Mouse (Mus musculus) cortical plate, adult 2 months (tissue): Measurements from ENCODE around the gene Alkbh2. TPM values are rescaled to one million over a fixed set of nuclear protein-coding genes. Genes with fewer than 3 reads are reported as not detected.

Experiments
- H3K27ac ChIP-seq: fragments of 200-500 bp; 2 replicates; pipeline ENCODE4 v1.5.1; 2012; ENCODE audit warnings: low read length, control low read depth, inconsistent platforms; ENCODE audit not compliant: insufficient read depth
- H3K4me1 ChIP-seq: fragments of 200-500 bp; 2 replicates; pipeline ENCODE4 v1.6.1; 2011; ENCODE audit warnings: low read length; ENCODE audit not compliant: control insufficient read depth, insufficient read depth
- H3K4me3 ChIP-seq: fragments of 200-500 bp; 2 replicates; pipeline ENCODE4 v1.5.1; 2011; ENCODE audit warnings: mild to moderate bottlenecking, low read length, control low read depth; ENCODE audit not compliant: insufficient read depth
- CTCF ChIP-seq: fragments of 200-500 bp; IDR thresholded peaks from 2 replicates; pipeline ENCODE4 v1.5.1; 2011; ENCODE audit warnings: mild to moderate bottlenecking, control low read depth, low read length; ENCODE audit not compliant: insufficient read depth; ENCODE audit errors: extremely low read depth
- POLR2A ChIP-seq: fragments of 200-500 bp; IDR thresholded peaks from 2 replicates; pipeline ENCODE4 v1.6.1; 2011; ENCODE audit warnings: mild to moderate bottlenecking, low read length, control low read depth; ENCODE audit not compliant: insufficient read depth; ENCODE audit errors: extremely low read depth
- polyA plus RNA-seq: library from polyadenylated mRNA; depleted of rRNA; stranded (reverse); fragments of >200 nt; gene quantifications from 2 replicates; pipeline ENCODE4 v1.2.3, GENCODE M21; 2012

Gene Alkbh2
- polyA plus RNA-seq, 1 experiment: 8.4 TPM

DNA sequence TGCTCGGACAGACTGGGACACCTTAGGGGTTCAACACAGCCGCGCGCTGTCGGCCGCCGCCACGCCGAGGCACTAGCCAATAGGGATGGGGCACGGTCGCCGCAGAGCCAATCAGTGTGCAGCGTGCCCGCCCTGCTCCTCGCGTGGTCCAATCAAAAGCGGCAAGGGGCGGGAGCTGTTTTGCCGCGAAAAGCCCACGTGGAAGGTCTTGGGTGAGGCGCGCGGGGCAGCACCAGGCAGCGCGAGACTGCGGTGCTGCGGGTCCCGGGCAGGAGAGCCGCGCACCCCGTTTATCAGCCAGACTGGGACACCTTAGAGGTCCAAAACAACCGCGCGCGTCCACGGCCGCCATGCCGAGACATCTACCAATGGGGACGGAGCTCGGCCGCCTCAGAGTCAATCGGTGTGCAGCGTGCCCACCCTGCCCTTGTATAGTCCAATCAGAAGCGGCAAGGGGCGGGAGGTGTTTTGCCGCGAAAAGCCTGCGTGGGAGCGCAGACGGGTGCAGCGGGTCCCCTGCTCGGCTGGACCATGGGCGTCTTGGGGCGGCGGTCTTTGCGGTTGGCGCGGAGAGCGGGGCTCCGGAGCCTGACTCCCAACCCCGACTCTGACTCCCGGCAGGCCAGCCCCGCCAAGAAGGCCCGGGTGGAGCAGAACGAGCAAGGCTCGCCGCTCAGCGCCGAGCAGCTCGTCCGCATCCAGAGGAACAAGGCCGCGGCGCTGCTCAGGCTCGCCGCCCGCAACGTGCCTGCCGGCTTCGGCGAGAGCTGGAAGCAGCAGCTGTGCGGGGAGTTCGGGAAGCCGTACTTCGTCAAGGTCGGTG lies 2.9 kb upstream of the Alkbh2 start:
- H3K4me3 ChIP-seq: peak overlapping the region; percentile 44
- H3K27ac ChIP-seq: no peak overlapping the region
- TF ChIP-seq CTCF (no peak), POLR2A (no peak)
- H3K4me1 ChIP-seq: no peaks in the 10 kb centered on the region

GRCm38 (mm10) chr5:114130211-114130605 lies 2.2 kb upstream of the Alkbh2 start, which contains the start of gene Ung:
TSS of gene Ung (plus strand) at chr5:114130386.
- Histone ChIP-seq H3K4me3 (peak within 1 kb of the TSS; percentile 44), H3K27ac (no peak within 1 kb of the TSS), H3K4me1 (no peaks in the 10 kb centered on the region)
- TF ChIP-seq POLR2A (no peak), CTCF (no peak)

GRCm38 (mm10) chr5:114129550-114130210 lies 1.7 kb upstream of the Alkbh2 start:
- H3K4me3 ChIP-seq: no peak overlapping the region; the same call in 1 of the 2 replicates
- no peak for TF ChIP-seq CTCF
- no peak for TF ChIP-seq POLR2A
- H3K4me1 ChIP-seq: no peaks in the 10 kb centered on the region
- H3K27ac ChIP-seq: no peak overlapping the region

DNA sequence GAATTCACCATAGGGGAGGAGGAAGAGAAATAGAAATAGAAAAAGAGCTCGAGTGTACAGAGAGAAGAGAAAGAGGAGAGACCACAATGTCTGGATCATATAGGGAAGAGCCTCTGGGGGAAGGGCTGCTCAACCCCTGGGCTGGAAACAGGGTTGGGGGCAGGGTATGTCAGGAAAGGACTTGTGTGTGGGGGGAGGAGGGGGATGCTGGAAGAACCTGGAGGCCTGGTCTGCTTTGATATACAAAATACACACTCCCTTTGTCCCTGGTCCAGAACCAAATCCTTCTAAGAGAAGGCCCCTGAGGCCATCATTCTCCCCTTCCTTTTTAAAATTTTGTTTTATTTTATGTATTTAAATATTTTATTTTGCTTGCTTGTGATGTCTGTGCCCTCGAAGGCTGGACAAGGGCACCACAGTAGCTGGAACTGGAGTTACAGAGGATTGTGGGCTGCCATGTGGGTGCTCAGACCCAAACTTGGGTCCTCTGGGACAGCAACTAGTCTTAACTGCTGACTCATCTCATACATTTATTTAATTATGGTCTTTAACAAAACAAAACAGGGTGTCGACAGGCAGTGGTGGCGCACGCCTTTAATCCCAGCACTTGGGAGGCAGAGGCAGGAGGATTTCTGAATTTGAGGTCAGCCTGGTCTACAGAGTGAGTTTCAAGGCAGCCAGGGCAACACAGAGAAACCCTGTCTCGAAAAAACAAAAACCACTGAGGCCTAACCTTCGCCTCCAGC lies 1.3 kb downstream of the Alkbh2 start:
- TF ChIP-seq CTCF: no peak
- no peak for TF ChIP-seq POLR2A
- Histone ChIP-seq H3K27ac (no peak overlapping the region), H3K4me1 (no peaks in the 10 kb centered on the region), H3K4me3 (peak overlapping the region; percentile 61; the same call in 1 of the 2 replicates)

- Histone ChIP-seq H3K4me3 (no peak overlapping the region), H3K27ac (no peak overlapping the region), H3K4me1 (no peaks in the 10 kb centered on the region)
- no peak for TF ChIP-seq CTCF
- no peak for TF ChIP-seq POLR2A
Observed at GRCm38 (mm10) chr5:114126008-114126407, 2.0 kb downstream of the Alkbh2 start.

DNA sequence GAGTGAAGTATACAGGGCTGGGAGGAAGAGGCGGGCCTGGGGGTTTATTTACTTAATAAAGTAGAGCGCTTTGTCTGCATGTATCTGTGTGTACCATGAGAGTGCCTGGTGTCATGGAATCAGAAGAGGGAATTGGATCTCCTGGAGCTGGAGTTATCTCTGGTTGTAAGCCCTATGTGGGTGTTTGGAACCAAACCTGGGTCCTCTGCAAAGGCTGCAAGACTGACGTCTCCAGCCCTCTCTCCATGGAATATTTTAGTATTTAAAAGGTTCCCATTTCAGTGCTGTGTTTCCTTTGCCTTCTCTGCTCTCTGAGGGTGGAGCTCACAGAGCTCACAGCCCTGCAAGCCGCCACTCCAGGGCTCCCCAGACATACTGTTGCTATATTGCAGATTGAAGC lies 8.2 kb downstream of the Alkbh2 start:
- Histone ChIP-seq H3K27ac (no peak overlapping the region), H3K4me3 (no peak overlapping the region), H3K4me1 (no peaks in the 10 kb centered on the region)
- TF ChIP-seq POLR2A (no peak), CTCF (no peak)

DNA sequence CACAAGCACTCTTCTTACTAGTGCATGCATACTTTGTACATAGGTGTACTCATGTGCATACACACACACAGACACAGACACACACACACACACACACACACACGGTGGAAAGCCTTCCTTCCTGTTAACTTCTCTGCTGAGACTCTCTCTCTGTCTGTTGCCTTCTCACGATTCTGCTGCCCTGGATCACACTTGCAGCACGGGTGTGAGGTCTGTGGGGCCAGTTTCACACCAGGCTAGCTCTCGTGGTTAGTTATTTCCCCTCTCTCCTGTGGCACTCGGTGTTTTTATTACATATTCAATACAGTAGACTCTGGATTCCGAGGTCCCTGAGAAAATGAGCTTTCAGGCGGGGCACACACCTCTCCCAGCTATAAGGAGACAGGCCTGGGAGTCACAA lies 11.4 kb downstream of the Alkbh2 start:
- Histone ChIP-seq H3K27ac (no peak overlapping the region), H3K4me1 (no peaks in the 10 kb centered on the region), H3K4me3 (no peak overlapping the region)
- no peak for TF ChIP-seq POLR2A
- no peak for TF ChIP-seq CTCF

DNA sequence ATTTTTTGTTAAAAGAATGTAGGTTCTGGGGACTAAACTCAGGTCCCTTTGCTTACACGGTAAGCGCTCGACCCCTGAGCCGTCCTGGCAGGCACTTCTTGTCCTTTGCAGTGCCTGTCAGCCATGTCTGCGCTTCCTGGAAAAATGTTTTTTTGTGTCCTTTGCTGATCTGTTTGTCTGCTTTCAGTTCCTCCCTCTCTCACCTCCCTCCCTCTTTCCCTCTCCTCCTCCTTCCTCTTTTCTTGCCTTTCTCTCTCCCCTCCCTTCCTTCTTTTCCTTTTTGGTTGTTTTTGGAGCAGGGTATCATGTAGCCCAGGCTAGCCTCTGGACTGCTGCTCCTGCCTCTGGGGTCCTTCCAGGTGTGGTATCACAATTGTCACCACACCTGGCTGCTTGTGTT lies 13.0 kb downstream of the Alkbh2 start:
- Histone ChIP-seq H3K4me1 (no peaks in the 10 kb centered on the region), H3K4me3 (no peak overlapping the region), H3K27ac (no peak overlapping the region)
- TF ChIP-seq CTCF: no peak
- TF ChIP-seq POLR2A: no peak

- Histone ChIP-seq H3K27ac (no peak overlapping the region), H3K4me3 (no peak overlapping the region), H3K4me1 (no peaks in the 10 kb centered on the region)
- TF ChIP-seq CTCF (no peak), POLR2A (no peak)
Observed at GRCm38 (mm10) chr5:114113334-114113733, 14.7 kb downstream of the Alkbh2 start.

GRCm38 (mm10) chr5:114106391-114106935 lies 21.6 kb downstream of the Alkbh2 start:
- Histone ChIP-seq H3K4me3 (no peak overlapping the region), H3K4me1 (peaks cover 3% of the 10 kb centered on the region; the same call in 1 of the 2 replicates), H3K27ac (no peak overlapping the region)
- TF ChIP-seq POLR2A: no peak
- no peak for TF ChIP-seq CTCF
